Mouse (Mus musculus): Measurements from ENCODE around the gene Ccdc106.
A peak's percentile ranks its signal among the peaks of the same experiment; 100 is the strongest.

- TF ChIP-seq ETS1 (conservative IDR thresholded peaks at IDR 0.05; ENCODE audit: low read depth, low read length) = no peak
- TF ChIP-seq CTCF (conservative IDR thresholded peaks at IDR 0.05 in 1 of 2, IDR thresholded peaks at IDR 0.05 in 1 of 2; ENCODE audit: low read depth in 2 of 2, low read length in 2 of 2) = peak in 1 of 2 experiments; percentile 81; a peak in 2 of 4 replicates
- TF ChIP-seq ZNF384 (IDR thresholded peaks at IDR 0.05; ENCODE audit: low read depth, low read length) = no peak
- TF ChIP-seq EP300 (IDR thresholded peaks at IDR 0.05; ENCODE audit: low read length) = no peak
- no peak for TF ChIP-seq MAFK (IDR thresholded peaks at IDR 0.05; ENCODE audit: insufficient replicate concordance, low read length)
- TF ChIP-seq POLR2A (IDR thresholded peaks at IDR 0.05; ENCODE audit: low read depth, low read length) = peak; percentile 46
- TF ChIP-seq ZMIZ1 (IDR thresholded peaks at IDR 0.05; ENCODE audit: low read depth, low read length) = peak; percentile 54
- TF ChIP-seq GABPA (IDR thresholded peaks at IDR 0.05; ENCODE audit: insufficient replicate concordance, low read depth, low read length) = no peak
- TF ChIP-seq MAZ (IDR thresholded peaks at IDR 0.05; ENCODE audit: low read depth, low read length) = 0 out of 2 replicates have a peak, but pooled peaks have one; percentile 20
- no peak for TF ChIP-seq POLR2AphosphoS2 (IDR thresholded peaks at IDR 0.05; ENCODE audit: low read depth, low read length)
These were observed 39.9 kb downstream of the Ccdc106 start for GRCm38 (mm10) chr7:5060239-5060731.

All from CH12.LX (cell line).